Mouse (Mus musculus): Measurements from ENCODE around the gene Galnt7.

- TF ChIP-seq CTCF (IDR thresholded peaks at IDR 0.05; ENCODE audit: low read depth, low read length) (no peak), POLR2A (IDR thresholded peaks at IDR 0.05; ENCODE audit: insufficient read depth, low read length) (no peak), EP300 (IDR thresholded peaks at IDR 0.05; ENCODE audit: insufficient read depth, low read depth, low read length) (no peak)
These were observed 122.6 kb downstream of the Galnt7 start for GRCm38 (mm10) chr8:57530238-57530637.

Measured in ES-Bruce4 (cell line).